Mouse (Mus musculus) CD8-positive naive resting alpha-beta T cell, adult 2 months (primary cell): Measurements from ENCODE around the gene Lce3d.

ENCODE experiments used
- DNase-seq, 2 experiments: peaks; one replicate each; pipeline ENCODE4 v3.0.0; 2022; ENCODE audit warnings: low read depth in 2 of 2, low spot score in 2 of 2

Gene Lce3d

DNA sequence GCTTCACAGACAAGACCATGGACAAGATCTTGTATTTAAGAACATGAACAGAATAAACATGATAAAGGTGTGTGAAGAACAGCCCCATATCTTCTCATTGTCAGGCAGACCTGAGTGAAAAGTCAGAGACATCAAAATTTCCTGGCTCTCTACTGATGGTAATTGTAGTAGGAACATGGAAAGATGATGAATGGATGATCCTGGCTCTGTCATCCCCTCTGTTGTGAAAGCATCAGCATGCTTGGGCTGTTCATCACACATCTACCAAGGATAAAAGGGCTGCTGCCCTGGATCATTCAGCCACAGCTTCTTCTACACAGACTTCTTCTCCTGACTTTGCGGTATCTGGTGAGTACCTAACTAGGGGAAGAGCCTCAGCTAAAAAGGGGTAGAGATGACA lies at the start of gene Lce3d:
TSS of gene Lce3d (plus strand) at position 301 of the 400 bp plus-strand sequence.
- no peak for DNase-seq

DNA sequence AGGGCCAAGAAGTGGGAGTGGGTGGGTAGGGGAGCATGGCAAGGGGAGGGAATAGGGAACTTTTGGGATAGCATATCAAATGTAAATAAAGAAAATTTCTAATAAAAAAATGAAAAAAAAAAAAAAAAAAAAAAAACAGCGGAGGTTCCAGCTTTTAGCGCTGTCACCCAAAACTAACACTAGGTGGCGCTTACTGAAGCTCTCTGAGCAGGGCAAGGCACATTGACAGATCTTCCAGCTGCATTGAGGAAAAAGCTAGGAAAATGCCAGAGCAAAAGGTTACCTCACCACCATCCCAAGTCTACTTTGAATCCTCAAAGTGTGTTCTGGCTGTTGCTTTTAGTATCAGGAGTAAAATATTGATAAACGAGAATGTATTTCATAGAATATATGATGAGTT lies 49.6 kb upstream of the Lce3d start:
- no peak for DNase-seq

DNA sequence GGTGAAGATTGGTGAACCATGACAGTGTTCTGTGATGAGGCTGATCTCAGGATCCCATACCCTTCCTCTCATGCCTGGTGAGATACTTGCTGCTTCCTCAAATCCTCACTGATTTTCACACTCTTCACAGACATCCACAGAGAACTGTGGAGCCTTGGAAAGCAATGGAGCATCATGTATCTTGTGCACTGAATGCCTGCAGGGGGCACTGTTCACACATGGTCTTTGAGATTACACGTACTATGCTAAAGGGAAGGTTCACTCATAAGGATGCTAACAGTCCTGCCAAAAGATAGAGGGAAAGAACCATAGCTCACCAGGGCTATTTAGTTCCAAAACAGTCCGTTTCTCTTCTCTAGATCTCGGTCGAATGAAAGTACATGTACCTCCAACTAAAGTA lies 36.8 kb upstream of the Lce3d start:
- no peak for DNase-seq

DNA sequence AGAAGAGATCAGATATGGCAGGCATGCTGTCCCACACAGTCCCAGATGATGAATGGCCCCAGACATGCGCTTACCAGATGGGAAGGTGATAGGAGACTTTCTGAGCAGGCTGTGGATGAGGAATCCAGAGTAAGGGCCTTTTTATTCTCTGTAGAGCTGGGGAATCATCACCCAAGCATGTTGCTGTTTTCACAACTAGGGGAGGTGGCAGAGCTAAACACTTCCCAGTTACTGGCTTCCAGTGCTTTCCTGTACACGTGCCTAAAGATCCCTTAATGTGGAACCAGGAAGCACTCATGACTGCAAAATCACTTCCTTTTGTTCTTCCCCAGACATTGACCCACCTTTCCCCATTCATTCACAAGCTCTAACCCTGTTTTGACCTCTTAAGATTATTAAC lies 31.1 kb upstream of the Lce3d start, which contains the start of gene Lce3a:
TSS of gene Lce3a (minus strand) at position 101 of the 400 bp plus-strand sequence.
- DNase-seq: no peak

DNA sequence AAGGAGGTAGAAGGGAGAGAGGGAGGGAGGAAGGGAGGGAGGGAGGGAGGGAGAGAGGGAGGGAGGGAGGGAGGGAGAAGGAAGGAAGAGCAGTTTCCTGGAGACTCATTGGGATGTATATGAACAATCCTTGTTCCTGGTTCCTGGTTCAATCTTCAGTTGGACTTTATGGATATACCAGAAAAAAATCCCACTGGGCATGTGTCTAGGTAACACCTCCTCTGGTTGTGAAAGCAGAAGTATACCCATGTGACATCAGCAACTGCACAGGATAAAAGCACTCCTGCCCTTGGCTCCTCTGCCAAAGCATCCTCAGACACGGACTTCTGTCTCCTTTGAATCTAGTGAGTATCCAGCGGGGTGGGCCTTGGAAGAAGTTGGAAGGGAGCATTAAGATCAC lies 24.5 kb upstream of the Lce3d start, which contains the start of gene Lce3b:
TSS of gene Lce3b (plus strand) at position 301 of the 400 bp plus-strand sequence.
- DNase-seq: no peak

DNA sequence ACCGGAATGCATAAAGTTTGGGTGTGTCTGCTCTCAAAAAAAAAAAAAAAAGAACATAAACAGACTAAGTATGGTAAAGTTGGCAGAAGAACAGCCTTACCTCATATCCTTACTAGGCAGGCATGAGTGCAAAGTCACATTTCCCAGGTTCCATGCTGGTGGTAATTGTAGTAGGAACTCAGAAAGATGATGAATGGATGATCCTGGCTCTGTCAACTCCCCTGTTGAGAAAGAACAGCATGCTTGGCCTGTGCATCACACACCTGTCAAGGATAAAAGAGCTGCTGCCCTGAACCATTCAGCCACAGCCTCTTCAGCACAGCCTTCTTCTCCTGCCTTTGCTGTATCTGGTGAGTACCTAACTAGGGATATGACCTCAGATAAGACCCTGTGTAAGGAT lies 13.0 kb upstream of the Lce3d start, which contains the start of gene Lce3c:
TSS of gene Lce3c (plus strand) at position 301 of the 400 bp plus-strand sequence.
- DNase-seq: no peak

DNA sequence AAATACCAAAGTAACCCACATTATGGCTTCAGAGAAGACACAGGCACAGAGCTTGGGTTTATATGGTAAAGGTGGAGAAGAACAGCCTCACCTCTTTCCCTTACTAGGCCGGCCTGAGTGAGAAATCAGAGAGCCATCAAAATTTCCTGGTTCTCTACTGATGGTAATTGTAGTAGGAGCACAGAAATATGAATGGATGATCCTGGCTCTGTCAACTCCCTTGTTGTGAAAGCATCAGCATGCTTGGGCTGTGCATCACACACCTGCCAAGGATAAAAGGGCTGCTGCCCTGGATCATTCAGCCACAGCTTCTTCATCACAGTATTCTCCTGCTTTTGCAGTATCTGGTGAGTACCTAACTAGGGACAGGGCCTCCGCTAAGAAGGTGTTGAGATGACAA lies 9.6 kb downstream of the Lce3d start, which contains the start of gene Lce3e:
TSS of gene Lce3e (plus strand) at position 301 of the 400 bp plus-strand sequence.
- DNase-seq: no peak

DNA sequence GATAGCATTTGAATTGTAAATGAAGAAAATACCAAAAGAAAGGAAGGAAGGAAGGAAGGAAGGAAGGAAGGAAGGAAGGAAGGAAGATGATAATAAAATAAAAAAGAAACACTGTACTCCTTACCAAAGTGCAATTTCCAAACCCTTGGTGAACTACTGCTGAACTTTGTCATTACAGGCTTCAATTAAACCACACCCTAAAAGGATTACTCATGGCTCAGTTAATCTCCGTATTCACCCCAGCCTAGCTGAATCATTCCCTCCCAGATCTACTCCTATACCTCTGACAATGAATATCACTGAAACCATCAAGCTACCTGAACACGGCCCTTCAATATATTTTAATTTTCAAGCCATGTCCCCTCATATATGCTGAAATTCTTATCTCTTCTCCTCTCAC lies 21.3 kb downstream of the Lce3d start:
- no peak for DNase-seq

DNA sequence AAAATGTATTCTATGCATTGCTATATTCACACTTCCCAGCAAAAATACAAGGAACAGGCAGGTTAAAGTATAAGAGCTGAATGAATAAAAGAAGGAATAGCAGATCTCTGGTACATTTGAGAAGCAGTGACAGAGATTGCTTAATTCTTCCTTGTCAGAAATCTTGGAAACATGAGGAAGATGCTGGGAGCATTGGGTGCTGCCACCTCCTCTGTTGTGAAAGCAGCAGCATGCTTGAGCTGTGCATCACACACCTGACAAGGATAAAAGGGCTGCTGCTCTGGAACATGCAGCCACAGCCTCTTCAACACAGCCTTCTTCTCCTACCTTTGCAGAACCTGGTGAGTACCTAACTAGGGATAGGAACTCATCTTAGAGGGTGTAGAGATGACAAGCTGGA lies 34.7 kb downstream of the Lce3d start, which contains the start of gene Lce3f:
TSS of gene Lce3f (plus strand) at position 301 of the 400 bp plus-strand sequence.
- DNase-seq: no peak

DNA sequence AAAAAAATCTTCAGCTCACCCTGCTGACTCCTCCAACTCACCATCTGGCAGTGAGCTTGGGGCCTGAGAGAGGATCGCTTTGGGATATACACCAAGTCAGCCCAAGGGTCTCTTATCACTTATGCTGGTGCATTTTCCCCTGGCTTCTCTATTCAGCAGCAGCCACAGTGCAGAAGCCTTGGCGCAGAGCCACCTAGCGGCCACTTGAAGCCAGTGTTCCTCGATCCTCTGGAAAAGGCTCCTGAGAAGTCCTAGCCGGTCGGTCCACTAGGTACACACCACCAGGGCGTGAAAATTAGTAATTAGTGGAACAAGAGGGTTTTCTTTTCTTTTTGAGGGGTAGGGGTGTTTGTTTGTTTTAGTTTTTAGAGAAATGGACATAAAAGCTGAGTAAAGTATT lies 41.5 kb downstream of the Lce3d start:
- DNase-seq: no peak

DNA sequence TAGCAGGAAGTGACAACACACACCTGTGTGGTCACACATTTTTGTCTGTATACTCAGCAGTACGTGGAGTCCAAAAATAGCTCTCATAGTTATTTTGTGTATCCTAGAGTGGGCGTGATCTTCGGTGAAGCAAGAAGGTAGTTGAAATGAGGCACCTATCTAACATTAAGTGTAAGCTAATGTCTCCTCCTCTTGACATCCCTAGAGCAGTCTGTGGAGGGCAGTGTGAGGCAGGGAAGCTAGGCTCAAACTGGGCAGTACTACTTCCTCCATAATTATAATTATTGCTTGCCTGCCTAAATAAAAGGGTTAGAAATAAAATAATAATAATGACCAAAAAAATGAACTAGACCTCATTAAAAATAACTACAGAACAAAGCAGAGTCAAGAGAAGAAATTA lies 43.4 kb downstream of the Lce3d start:
- no peak for DNase-seq

DNA sequence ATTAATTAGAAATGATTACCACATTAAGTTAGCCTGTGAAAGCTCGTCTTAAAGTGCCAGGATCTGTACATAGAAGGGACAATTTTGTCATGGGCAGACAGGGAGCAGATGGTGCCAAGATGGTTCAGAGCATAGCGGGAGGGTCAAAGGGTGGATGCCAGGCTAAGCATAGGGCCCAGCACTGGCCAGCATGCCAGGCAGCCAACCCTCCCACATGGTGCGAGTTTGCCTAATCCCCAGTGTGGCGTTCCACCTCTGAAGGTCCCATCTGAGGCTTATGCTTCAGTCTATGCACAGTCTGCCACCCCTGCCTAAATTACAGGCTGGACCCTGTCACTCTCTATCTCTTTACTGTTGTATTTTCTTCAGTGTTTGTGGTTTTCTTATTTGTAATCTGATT lies 45.7 kb downstream of the Lce3d start:
- DNase-seq: no peak
